Mouse (Mus musculus) testis, adult 2 months (tissue): Measurements from ENCODE around the gene Kcng1. TPM values are rescaled to one million over a fixed set of nuclear protein-coding genes. Genes with fewer than 3 reads are reported as not detected.

Experiments
- H3K27ac ChIP-seq: fragments of 200-500 bp; 2 replicates; pipeline ENCODE4 v1.5.1; 2012; ENCODE audit warnings: low read depth, low read length; ENCODE audit not compliant: control insufficient read depth, insufficient read depth
- H3K27me3 ChIP-seq: fragments of 200-500 bp; 2 replicates; pipeline ENCODE4 v1.6.1; 2012; ENCODE audit warnings: mild to moderate bottlenecking, low read length, moderate library complexity; ENCODE audit not compliant: control insufficient read depth, insufficient read depth
- H3K36me3 ChIP-seq: fragments of 200-500 bp; 2 replicates; pipeline ENCODE4 v1.6.1; 2012; ENCODE audit warnings: mild to moderate bottlenecking, low read length; ENCODE audit not compliant: control insufficient read depth, insufficient read depth
- H3K4me1 ChIP-seq: fragments of 200-500 bp; 2 replicates; pipeline ENCODE4 v1.6.1; 2012; ENCODE audit warnings: low read length; ENCODE audit not compliant: control insufficient read depth, insufficient read depth
- H3K4me3 ChIP-seq: fragments of 200-500 bp; 2 replicates; pipeline ENCODE4 v1.5.1; 2012; ENCODE audit warnings: low read depth, mild to moderate bottlenecking, low read length, moderate library complexity, mixed read lengths; ENCODE audit not compliant: control insufficient read depth
- CTCF ChIP-seq: fragments of 200-500 bp; IDR thresholded peaks from 2 replicates; pipeline ENCODE4 v1.5.1; 2012; ENCODE audit warnings: low read depth, mild to moderate bottlenecking, inconsistent platforms, low read length, moderate library complexity; ENCODE audit not compliant: control insufficient read depth, insufficient read depth, insufficient replicate concordance
- POLR2A ChIP-seq: fragments of 200-500 bp; IDR thresholded peaks from 2 replicates; pipeline ENCODE4 v1.6.1; 2012; ENCODE audit warnings: low read depth, mild to moderate bottlenecking, inconsistent platforms, low read length, moderate library complexity; ENCODE audit not compliant: control insufficient read depth
- polyA plus RNA-seq: library from polyadenylated mRNA; depleted of rRNA; stranded (reverse); fragments of >200 nt; gene quantifications from 2 replicates; pipeline ENCODE4 v1.2.3, GENCODE M21; 2012; rRNA removed

The Kcng1 gene
- polyA plus RNA-seq, 1 experiment, result 7.3 TPM

DNA sequence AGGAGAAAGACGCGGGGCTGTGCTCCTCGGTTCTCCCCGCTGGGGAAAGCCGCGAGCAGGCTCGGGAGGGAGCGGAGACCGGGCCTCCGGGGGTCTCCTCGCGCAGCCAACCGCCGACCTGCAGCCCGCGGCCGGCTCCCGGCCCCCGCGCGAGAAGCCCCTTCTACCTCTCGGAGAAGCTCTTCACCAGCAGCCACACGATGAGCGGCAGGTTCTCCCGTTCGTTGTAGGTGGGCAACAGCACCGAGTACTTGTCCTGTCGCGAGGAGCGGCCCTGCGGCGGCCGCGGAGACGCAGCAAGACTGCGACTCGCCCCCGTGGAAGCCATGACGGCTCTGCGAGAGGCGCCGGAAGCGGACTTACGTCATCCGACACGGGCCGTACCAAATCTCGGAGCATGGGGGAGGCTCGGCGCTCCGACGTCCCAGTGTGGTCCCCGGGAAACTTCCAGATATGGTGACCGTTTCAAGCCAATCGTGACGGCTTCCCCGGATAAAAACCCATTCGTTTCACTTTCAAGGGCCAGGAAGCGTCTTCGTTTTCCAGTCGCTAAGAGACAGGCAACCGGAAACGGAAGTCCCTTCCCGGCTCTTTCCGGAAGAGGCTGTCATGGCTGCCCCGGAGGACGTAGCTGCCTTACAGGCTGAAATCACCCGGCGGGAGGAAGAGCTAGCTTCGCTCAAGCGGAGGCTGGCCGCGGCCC, 51.4 kb downstream of the Kcng1 start, which contains the start of the genes Gm20716, Dpm1 and Mocs3:
Gene Gm20716, minus strand, starts transcription at position 339 of the 703 bp plus-strand sequence.
Gene Dpm1, minus strand, starts transcription at position 566 of the 703 bp plus-strand sequence.
Gene Mocs3, plus strand, starts transcription at position 597 of the 703 bp plus-strand sequence.
- Histone ChIP-seq H3K4me1 (peaks cover 8% of the 10 kb centered on the region), H3K27me3 (no peaks in the 10 kb centered on the region), H3K4me3 (peak within 1 kb of the TSS; percentile 98), H3K27ac (peak within 1 kb of the TSS; percentile 97), H3K36me3 (no peaks in the 10 kb centered on the region; the same call in 1 of the 2 replicates)
- TF ChIP-seq POLR2A (peak; percentile 92), CTCF (no peak)

DNA sequence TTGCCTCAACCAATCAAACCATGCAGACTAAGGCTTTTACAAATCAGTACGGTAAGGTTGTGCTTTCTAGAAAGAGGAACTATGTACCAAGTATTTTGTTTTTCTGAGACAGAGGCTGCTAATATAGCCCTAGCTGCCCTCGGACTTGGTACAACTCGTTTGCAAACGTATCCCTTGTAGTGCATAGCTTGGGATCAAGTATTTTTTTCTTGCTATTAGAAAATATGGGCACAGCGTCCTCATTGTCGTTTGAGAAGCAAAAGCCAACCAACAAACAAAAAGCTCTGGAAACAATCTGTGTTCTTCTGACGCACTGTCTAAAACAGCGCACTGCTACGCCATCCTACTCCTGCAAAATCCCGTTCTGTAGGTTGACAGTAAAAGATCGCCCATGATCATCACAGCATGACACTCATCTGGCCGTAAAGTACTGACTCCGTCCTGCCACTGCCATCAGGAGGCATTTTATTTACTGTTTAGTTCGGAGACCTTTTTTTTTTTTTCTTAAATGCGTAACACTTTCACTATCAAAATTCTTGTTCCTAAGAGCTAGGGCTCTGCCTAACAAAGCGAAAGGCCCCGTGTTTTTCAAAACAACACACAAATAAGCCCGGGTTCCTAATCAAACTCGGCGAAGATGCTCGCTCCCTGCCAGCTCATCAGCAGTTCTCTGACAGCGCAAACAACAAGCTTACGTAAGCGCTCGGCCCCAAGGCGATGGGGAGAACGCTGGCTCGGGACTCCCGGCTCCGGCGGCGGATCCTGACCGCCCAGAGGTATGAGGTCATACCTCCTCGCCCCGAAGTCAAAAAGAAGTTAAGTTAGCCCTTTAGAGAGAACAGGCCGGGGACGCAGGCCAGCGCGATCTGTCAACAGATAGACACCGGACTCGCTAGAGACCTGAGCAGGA, 52.2 kb downstream of the Kcng1 start:
- peak overlapping the region; percentile 97 for H3K27ac ChIP-seq

DNA sequence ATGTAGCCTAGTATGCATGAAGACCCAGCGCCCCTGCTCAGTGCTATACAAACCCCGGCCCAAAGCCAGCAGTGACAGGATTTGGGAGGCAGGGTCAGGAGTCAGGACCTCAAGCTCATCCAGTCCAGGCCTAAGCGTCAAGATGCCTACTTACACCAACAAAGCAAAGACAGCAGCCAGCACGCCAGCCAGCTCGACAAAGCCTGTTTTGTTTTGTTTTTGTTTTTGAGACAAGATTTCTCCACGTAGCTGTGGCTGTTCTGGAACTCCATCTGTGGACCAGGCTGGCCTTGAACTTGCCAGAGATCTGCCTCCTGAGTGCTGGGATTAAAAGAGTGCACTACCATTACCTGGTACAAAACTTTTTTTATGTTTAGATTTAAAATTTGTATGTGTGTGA, 58.2 kb downstream of the Kcng1 start:
- Histone ChIP-seq H3K4me1 (no peaks in the 10 kb centered on the region; the same call in 1 of the 2 replicates), H3K4me3 (no peak overlapping the region), H3K36me3 (no peaks in the 10 kb centered on the region; the same call in none of the 2 replicates), H3K27ac (no peak overlapping the region), H3K27me3 (no peaks in the 10 kb centered on the region)
- TF ChIP-seq CTCF (no peak), POLR2A (no peak)

More for the DNA sequence above, 52.2 kb downstream of the Kcng1 start:
- H3K4me1 ChIP-seq, result peaks cover 8% of the 10 kb centered on the region
- TF ChIP-seq POLR2A, result no peak
- H3K36me3 ChIP-seq, result no peaks in the 10 kb centered on the region; the same call in 1 of the 2 replicates
- peak overlapping the region; percentile 98 for H3K4me3 ChIP-seq
- H3K27me3 ChIP-seq, result no peaks in the 10 kb centered on the region

DNA sequence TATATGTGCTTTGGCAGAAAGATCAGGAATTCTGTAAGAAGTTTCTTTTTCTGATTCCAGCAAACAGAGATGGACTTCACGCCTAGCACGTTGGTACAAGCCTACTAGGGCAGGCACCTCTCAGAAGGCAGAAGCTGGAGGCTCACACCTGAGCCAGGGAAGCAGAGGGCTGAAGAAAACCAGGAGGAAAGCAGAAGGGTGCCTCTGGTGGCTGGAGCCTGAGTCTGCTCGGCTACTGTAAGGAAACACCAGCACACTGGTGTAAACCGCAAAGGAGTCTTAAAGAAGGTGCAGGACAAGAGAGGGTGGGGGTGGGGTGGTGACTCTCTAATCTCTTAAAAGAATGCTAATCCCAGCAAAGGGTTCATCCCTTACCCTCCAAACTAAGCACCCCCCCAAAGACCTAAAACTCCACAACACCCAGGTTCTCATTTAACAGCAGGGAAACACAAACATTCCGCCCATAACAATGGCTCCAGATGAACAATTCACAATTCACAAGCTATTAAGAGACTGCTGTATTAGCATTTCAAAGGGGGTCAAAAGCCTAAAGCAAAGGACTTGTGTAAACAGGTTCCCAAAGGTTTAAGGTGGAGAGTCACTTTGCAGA, 67.6 kb downstream of the Kcng1 start:
- Histone ChIP-seq H3K27ac (no peak overlapping the region), H3K4me3 (no peak overlapping the region), H3K36me3 (peaks cover 4% of the 10 kb centered on the region), H3K27me3 (no peaks in the 10 kb centered on the region), H3K4me1 (no peaks in the 10 kb centered on the region)
- TF ChIP-seq POLR2A (no peak), CTCF (no peak)

Other genes with a start within 250 kb of the Kcng1 start
- gene Pard6b, start 200.7 kb downstream of the Kcng1 start, polyA plus RNA-seq, result 5.8 and 6.9 TPM in 2 replicates
- 23.8 and 26.7 TPM in 2 replicates for gene Adnp, start 74.6 kb downstream of the Kcng1 start, polyA plus RNA-seq
- gene Gm20716, start 51.4 kb downstream of the Kcng1 start, polyA plus RNA-seq, result 14.0 and 20.7 TPM in 2 replicates
- 30.2 and 35.8 TPM in 2 replicates for gene Dpm1, start 51.1 kb downstream of the Kcng1 start, polyA plus RNA-seq
- gene Mocs3, start 51.1 kb downstream of the Kcng1 start, polyA plus RNA-seq, result 33.8 and 41.3 TPM in 2 replicates